In the genomic region with DNA sequence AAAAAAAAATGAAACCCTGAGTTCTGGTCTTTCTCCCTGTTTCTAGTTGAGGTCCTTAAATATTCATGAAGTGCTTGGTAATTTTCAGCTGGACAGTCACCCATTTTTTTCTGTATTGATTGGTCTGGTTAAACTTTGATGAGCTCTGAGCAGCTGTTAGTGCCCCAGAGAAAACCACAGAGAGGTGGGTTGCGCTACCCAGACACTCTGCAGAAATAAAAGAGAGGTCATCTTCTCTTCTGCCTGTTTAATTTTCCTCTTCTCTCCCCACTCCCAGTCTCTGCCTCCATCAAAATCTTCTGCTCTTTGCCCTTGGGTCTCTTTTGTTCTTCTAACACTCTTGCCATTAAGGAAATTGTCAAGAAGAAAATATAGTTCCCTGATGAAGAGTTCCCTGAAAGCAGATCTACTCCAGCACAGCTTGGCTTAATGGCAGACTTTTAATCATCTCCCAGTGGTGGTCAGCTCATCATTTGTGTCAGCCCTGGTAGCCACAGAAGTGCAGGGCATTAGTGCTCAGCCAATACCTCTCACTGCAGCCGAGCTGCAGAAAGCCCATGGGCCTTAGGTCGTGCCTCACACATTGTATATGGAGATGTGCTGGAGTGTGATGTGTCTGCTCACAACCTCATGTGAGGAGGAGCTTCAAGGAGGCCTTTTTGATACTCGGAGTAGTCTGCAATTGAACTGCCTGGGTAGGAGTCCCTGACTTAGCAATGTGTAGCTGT, we compare ENCODE assay signal across 24 mouse cellular contexts. TPM values are rescaled to one million over a fixed set of nuclear protein-coding genes. Genes with fewer than 3 reads are reported as not detected.
A peak's percentile ranks its signal among the peaks of the same experiment; 100 is the strongest.
DNase-seq lines count a peak whose midpoint lies in the region; ATAC-seq and TF ChIP-seq lines count a peak whose summit lies in the region.
"Had no signal": no experiment of that assay in that cellular context is flagged by ENCODE, and none has a peak within 500 bp of the region (broad histone marks: within the 10 kb centered on the region; RNA-seq: fewer than 3 reads in every experiment).

No protein-coding gene starts in this region.

- H3K36me3 ChIP-seq in hindbrain, embryonic 10.5 days: no peaks in the 10 kb centered on the region
- H3K36me3 ChIP-seq in hindbrain, postnatal 0 days (ENCODE audit: insufficient read depth, low read length): no peaks in the 10 kb centered on the region
- H3K36me3 ChIP-seq in midbrain, embryonic 13.5 days: no peaks in the 10 kb centered on the region
- no peaks in the 10 kb centered on the region for H3K36me3 ChIP-seq in midbrain, embryonic 15.5 days (replicated peaks)
- H3K36me3 ChIP-seq in hindbrain, embryonic 14.5 days (replicated peaks; ENCODE audit: control insufficient read depth, insufficient read depth): no peaks in the 10 kb centered on the region
- no peaks in the 10 kb centered on the region for H3K36me3 ChIP-seq in neural tube, embryonic 15.5 days
- H3K36me3 ChIP-seq: heart, embryonic 15.5 days; intestine, embryonic 15.5 days had no signal

- peak overlapping the region; percentile 29; the same call in 1 of the 2 replicates for H3K27ac ChIP-seq in hindbrain, embryonic 10.5 days
- no peak overlapping the region for H3K27ac ChIP-seq in hindbrain, postnatal 0 days
- no peak overlapping the region for H3K27ac ChIP-seq in midbrain, embryonic 13.5 days
- no peak overlapping the region for H3K27ac ChIP-seq in midbrain, embryonic 15.5 days
- no peak overlapping the region for H3K27ac ChIP-seq in hindbrain, embryonic 14.5 days
- no peak overlapping the region for H3K27ac ChIP-seq in neural tube, embryonic 15.5 days (replicated peaks)
- H3K27ac ChIP-seq: heart, embryonic 15.5 days; intestine, embryonic 15.5 days; stomach, postnatal 0 days had no signal

- no peak overlapping the region for H3K9ac ChIP-seq in hindbrain, postnatal 0 days (replicated peaks; ENCODE audit: low read length)
- no peak overlapping the region for H3K9ac ChIP-seq in midbrain, embryonic 13.5 days (replicated peaks)
- H3K9ac ChIP-seq in midbrain, embryonic 15.5 days: no peak overlapping the region
- no peak overlapping the region for H3K9ac ChIP-seq in hindbrain, embryonic 14.5 days
- no peak overlapping the region for H3K9ac ChIP-seq in neural tube, embryonic 15.5 days (replicated peaks)
- H3K9ac ChIP-seq: forebrain, postnatal 0 days; heart, embryonic 15.5 days; intestine, embryonic 15.5 days had no signal

- no peak overlapping the region for H3K4me3 ChIP-seq in hindbrain, embryonic 10.5 days
- H3K4me3 ChIP-seq in hindbrain, postnatal 0 days (ENCODE audit: low read length): no peak overlapping the region
- no peak overlapping the region for H3K4me3 ChIP-seq in midbrain, embryonic 13.5 days (replicated peaks)
- no peak overlapping the region for H3K4me3 ChIP-seq in midbrain, embryonic 15.5 days
- H3K4me3 ChIP-seq in hindbrain, embryonic 14.5 days (replicated peaks; ENCODE audit: low read length): no peak overlapping the region
- no peak overlapping the region for H3K4me3 ChIP-seq in neural tube, embryonic 15.5 days (replicated peaks)
- H3K4me3 ChIP-seq: heart, embryonic 15.5 days; intestine, embryonic 15.5 days had no signal

- no peaks in the 10 kb centered on the region for H3K9me3 ChIP-seq in hindbrain, embryonic 10.5 days
- H3K9me3 ChIP-seq in hindbrain, postnatal 0 days (ENCODE audit: low read length): no peaks in the 10 kb centered on the region
- H3K9me3 ChIP-seq in midbrain, embryonic 13.5 days: no peaks in the 10 kb centered on the region
- H3K9me3 ChIP-seq in midbrain, embryonic 15.5 days: no peaks in the 10 kb centered on the region
- no peaks in the 10 kb centered on the region for H3K9me3 ChIP-seq in hindbrain, embryonic 14.5 days (ENCODE audit: control insufficient read depth, low read length)
- no peaks in the 10 kb centered on the region for H3K9me3 ChIP-seq in neural tube, embryonic 15.5 days (replicated peaks)
- H3K9me3 ChIP-seq: heart, embryonic 15.5 days; intestine, embryonic 15.5 days had no signal

- peaks cover 16% of the 10 kb centered on the region for H3K4me1 ChIP-seq in hindbrain, embryonic 10.5 days (replicated peaks)
- H3K4me1 ChIP-seq in hindbrain, postnatal 0 days (ENCODE audit: insufficient read depth, low read length): no peaks in the 10 kb centered on the region
- H3K4me1 ChIP-seq in midbrain, embryonic 13.5 days (replicated peaks): no peaks in the 10 kb centered on the region
- H3K4me1 ChIP-seq in midbrain, embryonic 15.5 days: no peaks in the 10 kb centered on the region
- no peaks in the 10 kb centered on the region for H3K4me1 ChIP-seq in hindbrain, embryonic 14.5 days (replicated peaks; ENCODE audit: control insufficient read depth, insufficient read depth, low read length)
- peaks cover 2% of the 10 kb centered on the region; the same call in 1 of the 2 replicates for H3K4me1 ChIP-seq in neural tube, embryonic 15.5 days
- H3K4me1 ChIP-seq: heart, embryonic 15.5 days; intestine, embryonic 15.5 days had no signal

- no peak for ATAC-seq in hindbrain, postnatal 0 days
- ATAC-seq in midbrain, embryonic 13.5 days: 0 out of 2 replicates have a peak, but pooled peaks have one; percentile 43
- no peak for ATAC-seq in midbrain, embryonic 15.5 days (replicated peaks)
- ATAC-seq in hindbrain, embryonic 14.5 days (ENCODE audit: low FRiP score): peak; percentile 47; the same call in 1 of the 2 replicates
- peak; percentile 58; the same call in 1 of the 2 replicates for ATAC-seq in neural tube, embryonic 15.5 days (ENCODE audit: low FRiP score)
- ATAC-seq: forebrain, postnatal 0 days; intestine, embryonic 15.5 days had no signal

- DNase-seq in hindbrain, embryonic 10.5 days (ENCODE audit: low spot score): no peak
- DNase-seq in hindbrain, postnatal 0 days (ENCODE audit: low spot score): no peak
- no peak for DNase-seq in hindbrain, embryonic 14.5 days (ENCODE audit: low spot score)
- no peak for DNase-seq in adipocyte (ENCODE audit: low spot score)
- DNase-seq: adrenal gland, postnatal 25 days; cerebellum, adult 9-10 months; forebrain, postnatal 0 days; gastrocnemius, postnatal 36 days; heart, postnatal 4 days; kidney, adult 9 months; kidney, postnatal 14 days; layer of hippocampus, postnatal 36 days; lung, adult 18-20 months; lung, postnatal 10 days; right cerebral cortex, postnatal 14 days; thymus, adult 2 months; thymus, postnatal 4 days had no signal

- H3K27me3 ChIP-seq in hindbrain, embryonic 10.5 days (ENCODE audit: insufficient read depth, poor library complexity, severe bottlenecking): no peaks in the 10 kb centered on the region
- no peaks in the 10 kb centered on the region for H3K27me3 ChIP-seq in hindbrain, postnatal 0 days (ENCODE audit: insufficient read depth, low read length)
- H3K27me3 ChIP-seq in midbrain, embryonic 13.5 days: no peaks in the 10 kb centered on the region
- no peaks in the 10 kb centered on the region for H3K27me3 ChIP-seq in midbrain, embryonic 15.5 days (replicated peaks)
- H3K27me3 ChIP-seq in hindbrain, embryonic 14.5 days (ENCODE audit: control insufficient read depth, insufficient read depth, low read length): no peaks in the 10 kb centered on the region
- no peaks in the 10 kb centered on the region for H3K27me3 ChIP-seq in neural tube, embryonic 15.5 days (replicated peaks)
- H3K27me3 ChIP-seq: heart, embryonic 15.5 days; intestine, embryonic 15.5 days had no signal

- no peak overlapping the region for H3K4me2 ChIP-seq in hindbrain, postnatal 0 days (ENCODE audit: low read depth, low read length)
- H3K4me2 ChIP-seq in midbrain, embryonic 13.5 days (replicated peaks): no peak overlapping the region
- no peak overlapping the region for H3K4me2 ChIP-seq in midbrain, embryonic 15.5 days
- H3K4me2 ChIP-seq in hindbrain, embryonic 14.5 days (replicated peaks): no peak overlapping the region
- H3K4me2 ChIP-seq in neural tube, embryonic 15.5 days: no peak overlapping the region
- H3K4me2 ChIP-seq: heart, embryonic 15.5 days; intestine, embryonic 15.5 days; liver, embryonic 11.5 days had no signal

- no peak for TF ChIP-seq CTCF in hindbrain, postnatal 0 days (IDR thresholded peaks at IDR 0.05; ENCODE audit: low read depth)

- WGBS in hindbrain, embryonic 10.5 days: 74% methylated on average over 4 of the region's 4 CpGs
- WGBS in hindbrain, postnatal 0 days: 72% methylated on average over 4 of the region's 4 CpGs
- 66% methylated on average over 4 of the region's 4 CpGs for WGBS in midbrain, embryonic 13.5 days
- 72% methylated on average over 4 of the region's 4 CpGs for WGBS in midbrain, embryonic 15.5 days
- 64% methylated on average over 4 of the region's 4 CpGs for WGBS in hindbrain, embryonic 14.5 days
- 56% methylated on average over 4 of the region's 4 CpGs for WGBS in neural tube, embryonic 15.5 days

RNA-seq across cellular contexts. Expression of gene Fggy, which starts 29.1 kb away (rescaled TPM):
- 6.2 and 7.5 TPM in 2 replicates for polyA plus RNA-seq in hindbrain, embryonic 10.5 days (2016; fragmentation: Nextera tagmentation; extraction: Ambion mirVana)
- total RNA-seq in hindbrain, postnatal 0 days (2014; rRNA removed): 4.1 and 7.0 TPM in 2 replicates
- polyA plus RNA-seq in hindbrain, postnatal 0 days (2015; fragmentation: Nextera tagmentation; extraction: Ambion mirVana): 7.1 and 7.6 TPM in 2 replicates
- polyA plus RNA-seq in midbrain, embryonic 13.5 days (2015; fragmentation: Nextera tagmentation; extraction: Ambion mirVana): 7.5 and 9.2 TPM in 2 replicates
- 7.4 and 7.8 TPM in 2 replicates for polyA plus RNA-seq in midbrain, embryonic 15.5 days (2015; fragmentation: Nextera tagmentation; extraction: Ambion mirVana)
- 7.5 and 7.6 TPM in 2 replicates for polyA plus RNA-seq in hindbrain, embryonic 14.5 days (2014; fragmentation: Nextera tagmentation; extraction: Ambion mirVana)
- polyA plus RNA-seq in neural tube, embryonic 15.5 days (2015; fragmentation: Nextera tagmentation; extraction: Ambion mirVana): 7.0 and 8.5 TPM in 2 replicates

Comparison
In these comparisons a context has a peak if more than half of its experiments do, and no peak if none do; other contexts are left out.
1. ATAC-seq: peak in midbrain, embryonic 13.5 days (single experiment), hindbrain, embryonic 14.5 days (single experiment) and neural tube, embryonic 15.5 days (single experiment); none in hindbrain, postnatal 0 days (single experiment) and midbrain, embryonic 15.5 days (single experiment).